ENCODE assay signal across 20 mouse cellular contexts in the genomic region with DNA sequence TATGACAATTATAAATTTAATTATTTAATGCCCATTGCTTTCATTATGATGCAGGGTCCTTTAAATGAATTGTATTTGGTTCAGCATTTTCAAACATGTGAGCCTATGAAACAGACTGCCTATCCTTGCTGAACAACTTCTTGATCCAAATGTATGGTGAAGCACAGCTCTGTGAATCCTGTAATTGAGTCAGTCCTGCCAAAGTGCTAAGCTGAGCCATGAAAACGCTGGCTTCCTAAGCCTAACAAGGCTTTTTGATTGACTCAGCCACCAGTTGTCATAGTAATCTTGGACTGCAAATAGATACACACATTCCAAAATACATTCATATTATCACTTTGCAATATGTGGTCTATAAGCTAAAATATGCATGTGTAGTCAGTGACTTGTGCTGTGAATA.
A peak's percentile ranks its signal among the peaks of the same experiment; 100 is the strongest.
DNase-seq lines count a peak whose midpoint lies in the region; ATAC-seq lines count a peak whose summit lies in the region.
"Had no signal": no experiment of that assay in that cellular context is flagged by ENCODE, and none has a peak within 500 bp of the region (broad histone marks: within the 10 kb centered on the region; RNA-seq: fewer than 3 reads in every experiment).

No protein-coding gene starts in this region.

- ATAC-seq in forebrain, embryonic 14.5 days: peak; percentile 86; the same call in 1 of the 2 replicates
- ATAC-seq in forebrain, embryonic 11.5 days (replicated peaks; ENCODE audit: low FRiP score): no peak
- no peak for ATAC-seq in liver, embryonic 11.5 days (replicated peaks; ENCODE audit: low FRiP score)
- ATAC-seq: midbrain, embryonic 13.5 days had no signal

- H3K4me1 ChIP-seq in forebrain, embryonic 14.5 days (ENCODE audit: control insufficient read depth, insufficient read depth, low read length): no peaks in the 10 kb centered on the region
- H3K4me1 ChIP-seq in forebrain, embryonic 11.5 days (replicated peaks; ENCODE audit: control insufficient read depth, insufficient read depth, low read length): no peaks in the 10 kb centered on the region
- no peaks in the 10 kb centered on the region for H3K4me1 ChIP-seq in liver, embryonic 11.5 days (replicated peaks; ENCODE audit: control insufficient read depth, insufficient read depth, low read length)
- H3K4me1 ChIP-seq: heart, embryonic 13.5 days; midbrain, embryonic 13.5 days had no signal

- DNase-seq in forebrain, embryonic 14.5 days (ENCODE audit: low spot score): peak; percentile 79
- DNase-seq in forebrain, embryonic 11.5 days (ENCODE audit: low spot score): no peak
- peak; percentile 39 for DNase-seq in layer of hippocampus, adult 9-11 months
- no peak for DNase-seq in layer of hippocampus, postnatal 10 days (ENCODE audit: low spot score in 2 of 2)
- peak; percentile 5 for DNase-seq in right cerebral cortex, postnatal 4 days
- DNase-seq in right cerebral cortex, adult 2 months (ENCODE audit: low spot score in 2 of 2): no peak
- DNase-seq in liver, embryonic 11.5 days (ENCODE audit: low spot score): no peak
- DNase-seq: adrenal gland, postnatal 10 days; cerebellum, adult 9-10 months; gastrocnemius, postnatal 25 days; heart, adult 18-20 months; heart, postnatal 14 days; kidney, adult 18-20 months; kidney, postnatal 4 days; lung, embryonic 14.5 days; thymus, adult 2 months; thymus, postnatal 4 days had no signal

- no peak overlapping the region for H3K27ac ChIP-seq in forebrain, embryonic 14.5 days (ENCODE audit: low read depth, low read length)
- no peak overlapping the region for H3K27ac ChIP-seq in forebrain, embryonic 11.5 days (ENCODE audit: low read depth, low read length)
- H3K27ac ChIP-seq in liver, embryonic 11.5 days (ENCODE audit: low read depth, low read length): no peak overlapping the region
- H3K27ac ChIP-seq: heart, embryonic 13.5 days; liver, embryonic 14.5 days; midbrain, embryonic 13.5 days had no signal

- no peak overlapping the region for H3K4me3 ChIP-seq in forebrain, embryonic 14.5 days (ENCODE audit: low read depth, low read length)
- no peak overlapping the region for H3K4me3 ChIP-seq in forebrain, embryonic 11.5 days (ENCODE audit: low read depth, low read length)
- no peak overlapping the region for H3K4me3 ChIP-seq in liver, embryonic 11.5 days (ENCODE audit: low read depth, low read length)
- H3K4me3 ChIP-seq: heart, embryonic 13.5 days; midbrain, embryonic 13.5 days had no signal

- 70% methylated on average over 1 of the region's 1 CpGs for WGBS in forebrain, embryonic 14.5 days
- 74% methylated on average over 1 of the region's 1 CpGs for WGBS in forebrain, embryonic 11.5 days
- WGBS in liver, embryonic 11.5 days: 70% methylated on average over 1 of the region's 1 CpGs

- no peaks in the 10 kb centered on the region; the same call in 1 of the 2 replicates for H3K9me3 ChIP-seq in forebrain, embryonic 14.5 days (replicated peaks; ENCODE audit: control insufficient read depth, low read length)
- no peaks in the 10 kb centered on the region for H3K9me3 ChIP-seq in forebrain, embryonic 11.5 days (ENCODE audit: control insufficient read depth, low read length)
- no peaks in the 10 kb centered on the region for H3K9me3 ChIP-seq in liver, embryonic 11.5 days (ENCODE audit: control insufficient read depth, low read length)
- H3K9me3 ChIP-seq: heart, embryonic 13.5 days; midbrain, embryonic 13.5 days had no signal

- H3K36me3 ChIP-seq in forebrain, embryonic 14.5 days (ENCODE audit: control insufficient read depth, insufficient read depth, low read length): no peaks in the 10 kb centered on the region
- no peaks in the 10 kb centered on the region for H3K36me3 ChIP-seq in forebrain, embryonic 11.5 days (ENCODE audit: control insufficient read depth, insufficient read depth, low read length)
- H3K36me3 ChIP-seq in liver, embryonic 11.5 days (ENCODE audit: control insufficient read depth, insufficient read depth, low read length): no peaks in the 10 kb centered on the region
- H3K36me3 ChIP-seq: heart, embryonic 13.5 days; midbrain, embryonic 13.5 days had no signal

- no peak overlapping the region for H3K9ac ChIP-seq in forebrain, embryonic 14.5 days (ENCODE audit: low read length)
- no peak overlapping the region for H3K9ac ChIP-seq in forebrain, embryonic 11.5 days (ENCODE audit: low read length)
- H3K9ac ChIP-seq in liver, embryonic 11.5 days (ENCODE audit: low read depth, low read length): no peak overlapping the region
- H3K9ac ChIP-seq: heart, embryonic 13.5 days; liver, embryonic 14.5 days; lung, embryonic 14.5 days; midbrain, embryonic 13.5 days had no signal

- no peak overlapping the region for H3K4me2 ChIP-seq in forebrain, embryonic 14.5 days (ENCODE audit: low read length)
- H3K4me2 ChIP-seq in forebrain, embryonic 11.5 days (ENCODE audit: low read depth, low read length, severe bottlenecking): no peak overlapping the region
- no peak overlapping the region for H3K4me2 ChIP-seq in liver, embryonic 11.5 days
- H3K4me2 ChIP-seq: heart, embryonic 13.5 days; lung, embryonic 14.5 days; midbrain, embryonic 13.5 days had no signal

- H3K27me3 ChIP-seq in forebrain, embryonic 14.5 days (replicated peaks; ENCODE audit: control insufficient read depth, insufficient read depth, low read length): no peaks in the 10 kb centered on the region
- no peaks in the 10 kb centered on the region for H3K27me3 ChIP-seq in forebrain, embryonic 11.5 days (ENCODE audit: control insufficient read depth, insufficient read depth, low read length)
- H3K27me3 ChIP-seq in liver, embryonic 11.5 days (replicated peaks; ENCODE audit: control insufficient read depth, insufficient read depth, low read length): no peaks in the 10 kb centered on the region
- H3K27me3 ChIP-seq: heart, embryonic 13.5 days; midbrain, embryonic 13.5 days had no signal

Comparison
In these comparisons a context has a peak if more than half of its experiments do, and no peak if none do; other contexts are left out.
1. DNase-seq: peak in forebrain, embryonic 14.5 days (single experiment), layer of hippocampus, adult 9-11 months (single experiment) and right cerebral cortex, postnatal 4 days (single experiment); none in forebrain, embryonic 11.5 days (single experiment), layer of hippocampus, postnatal 10 days (0 of 2), right cerebral cortex, adult 2 months (0 of 2) and liver, embryonic 11.5 days (single experiment).